Mouse (Mus musculus) neural tube, embryonic 13.5 days (tissue): Measurements from ENCODE around the gene Fgf14. TPM values are rescaled to one million over a fixed set of nuclear protein-coding genes. Genes with fewer than 3 reads are reported as not detected.
"Not testable (repeated sequence)": the region's sequence is repeated elsewhere in the genome, so short reads cannot be mapped to it uniquely, and the experiment has no call there.

ENCODE experiments used
- ATAC-seq: fragments of 200-750 bp; cut with Nextera tagmentation; 2 replicates; pipeline ENCODE4 v1.8.0; 2017; ENCODE audit warnings: low read depth, mild to moderate bottlenecking, moderate TSS enrichment, moderate library complexity
- H3K27ac ChIP-seq: fragments of 300-500 bp; sonication (generic); replicated peaks from 2 replicates; pipeline ENCODE4 v1.5.1; 2015; ENCODE audit warnings: moderate library complexity, mild to moderate bottlenecking, inconsistent platforms
- H3K27me3 ChIP-seq: fragments of 300-500 bp; sonication (generic); 2 replicates; pipeline ENCODE4 v1.6.1; 2015; ENCODE audit warnings: mild to moderate bottlenecking, inconsistent platforms
- H3K36me3 ChIP-seq: fragments of 300-500 bp; sonication (generic); 2 replicates; pipeline ENCODE4 v1.6.1; 2015; ENCODE audit warnings: mild to moderate bottlenecking, inconsistent platforms
- H3K4me1 ChIP-seq: fragments of 300-500 bp; sonication (generic); replicated peaks from 2 replicates; pipeline ENCODE4 v1.6.1; 2015; ENCODE audit warnings: inconsistent platforms
- H3K4me2 ChIP-seq: fragments of 300-500 bp; sonication (generic); 2 replicates; pipeline ENCODE4 v1.6.1; 2015; ENCODE audit warnings: inconsistent platforms, mild to moderate bottlenecking, moderate library complexity
- H3K4me3 ChIP-seq: fragments of 300-500 bp; sonication (generic); 2 replicates; pipeline ENCODE4 v1.5.1; 2015; ENCODE audit warnings: mild to moderate bottlenecking, inconsistent platforms
- H3K9ac ChIP-seq: fragments of 300-500 bp; sonication (generic); 2 replicates; pipeline ENCODE4 v1.6.1; 2015; ENCODE audit warnings: moderate library complexity, mild to moderate bottlenecking, inconsistent platforms
- H3K9me3 ChIP-seq: fragments of 300-500 bp; sonication (generic); 2 replicates; pipeline ENCODE4 v1.6.1; 2016; ENCODE audit warnings: inconsistent platforms
- WGBS: fragments of 180-500 bp; shearing (Covaris S2); methylation state at CpG from one replicate; pipeline ENCODE4 v1.1.7; 2015; 5-methylcytosine and 5-hydroxymethylcytosine counted together
- polyA plus RNA-seq: library from polyadenylated mRNA; unstranded; fragments of >200 nt; fragmentation: Nextera tagmentation; extraction: Ambion mirVana; gene quantifications from 2 replicates; pipeline ENCODE4 v1.2.1, GENCODE M21; 2015

The Fgf14 gene
- polyA plus RNA-seq, 1 experiment from 2014 or later = 17.2 TPM

DNA sequence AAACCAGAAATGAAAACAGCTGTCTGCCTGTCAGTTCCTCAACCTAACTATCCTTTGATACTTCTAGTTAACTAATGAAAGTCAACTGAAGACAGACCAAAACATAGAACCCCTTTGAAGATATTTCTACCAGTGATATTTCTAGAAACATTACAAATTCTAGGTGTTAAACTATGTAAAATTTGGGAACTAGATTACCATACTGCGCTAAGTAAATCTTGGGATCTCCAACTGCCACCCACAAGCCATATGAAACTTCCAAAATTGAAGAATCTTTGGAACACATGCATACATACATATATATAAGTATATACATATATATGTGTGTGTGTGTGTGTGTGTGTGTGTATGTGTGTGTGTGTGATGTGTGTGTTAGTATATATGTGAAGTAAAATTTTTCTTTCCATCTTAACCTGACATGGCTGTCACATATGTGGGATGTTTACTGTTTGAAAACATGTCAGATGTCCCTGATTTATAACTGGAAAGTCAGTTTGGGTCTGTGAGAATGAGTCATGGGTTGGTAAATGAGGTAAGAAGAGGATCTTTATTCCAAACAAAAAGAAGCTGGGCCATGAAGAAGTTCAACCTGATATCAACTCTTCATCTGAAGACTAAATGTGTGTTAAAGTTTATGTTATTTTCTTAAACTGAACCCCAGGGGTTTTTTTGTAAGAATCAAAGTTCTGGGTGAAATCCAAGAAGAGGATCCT, 71.7 kb downstream of the Fgf14 start:
- Histone ChIP-seq H3K4me3 (no peak overlapping the region), H3K9ac (no peak overlapping the region), H3K27ac (no peak overlapping the region), H3K4me1 (no peaks in the 10 kb centered on the region), H3K27me3 (no peaks in the 10 kb centered on the region), H3K36me3 (peaks cover 4% of the 10 kb centered on the region; the same call in 1 of the 2 replicates), H3K4me2 (no peak overlapping the region), H3K9me3 (no peaks in the 10 kb centered on the region; the same call in 1 of the 2 replicates)
- ATAC-seq = no peak
- 82% methylated on average over 1 of the region's 1 CpGs for WGBS

DNA sequence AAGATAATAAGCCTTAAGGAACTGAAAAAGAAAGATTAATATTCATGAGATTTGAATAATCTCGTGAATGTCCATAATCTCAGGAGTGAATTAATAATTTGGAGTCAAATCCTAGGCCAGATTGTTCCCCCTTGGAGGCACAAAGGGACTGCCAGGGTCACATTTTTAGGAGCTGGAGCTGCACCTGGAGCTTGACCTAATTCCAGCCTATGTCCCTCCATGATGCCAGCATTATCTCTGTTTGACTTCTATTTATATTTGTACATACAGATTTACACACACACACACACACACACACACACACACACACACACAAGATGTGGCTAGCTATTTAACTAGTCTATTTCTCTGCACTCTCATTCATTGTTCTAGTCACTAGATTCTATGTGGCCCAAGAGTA, 100.4 kb downstream of the Fgf14 start:
- no peaks in the 10 kb centered on the region for H3K36me3 ChIP-seq
- H3K27me3 ChIP-seq = no peaks in the 10 kb centered on the region
- H3K27ac ChIP-seq = no peak overlapping the region
- WGBS = 69% methylated on average over 1 of the region's 1 CpGs
- H3K9ac ChIP-seq = no peak overlapping the region
- no peaks in the 10 kb centered on the region for H3K4me1 ChIP-seq
- no peak overlapping the region for H3K4me2 ChIP-seq
- no peaks in the 10 kb centered on the region for H3K9me3 ChIP-seq
- H3K4me3 ChIP-seq = no peak overlapping the region
- no peak for ATAC-seq

DNA sequence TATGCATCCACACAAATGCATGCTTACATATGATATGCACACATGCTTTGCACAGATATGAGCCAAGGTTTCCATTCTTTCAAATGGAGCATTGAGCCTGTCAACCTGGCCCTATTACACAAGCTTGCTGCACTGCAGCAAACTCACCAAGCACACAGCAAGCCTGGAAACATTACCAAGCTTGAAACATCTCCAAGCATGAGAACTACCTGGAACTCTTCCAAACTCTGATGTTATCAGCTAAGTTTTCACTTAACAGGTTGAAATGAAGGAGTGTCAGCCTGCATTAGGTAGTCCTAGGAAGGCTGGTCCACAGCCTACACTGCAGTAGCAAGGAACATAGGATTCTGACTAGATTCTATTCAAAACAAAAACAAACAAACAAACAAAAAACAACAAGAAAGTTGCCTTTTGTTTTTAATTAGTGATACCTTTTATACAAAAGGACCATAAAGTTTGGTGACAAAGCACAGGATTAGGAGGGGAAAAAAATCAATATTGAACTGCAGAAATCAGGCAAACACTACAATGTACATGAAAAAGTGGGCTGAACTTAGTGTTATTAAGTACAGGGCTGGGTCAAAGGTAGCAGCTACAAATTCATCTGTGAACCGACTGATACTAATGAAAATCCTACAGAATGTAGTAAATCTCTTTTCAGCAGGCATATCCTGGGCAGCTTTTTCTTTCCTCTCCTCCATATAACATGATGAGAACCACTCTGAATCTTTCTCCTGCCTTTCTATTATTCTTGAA, 101.6 kb downstream of the Fgf14 start:
- no peak for ATAC-seq
- WGBS = 79% methylated on average over 1 of the region's 1 CpGs
- no peak overlapping the region for H3K27ac ChIP-seq
- no peak overlapping the region for H3K4me2 ChIP-seq
- H3K27me3 ChIP-seq = no peaks in the 10 kb centered on the region
- no peaks in the 10 kb centered on the region for H3K36me3 ChIP-seq
- H3K4me1 ChIP-seq = no peaks in the 10 kb centered on the region
- no peak overlapping the region for H3K9ac ChIP-seq
- no peaks in the 10 kb centered on the region for H3K9me3 ChIP-seq
- H3K4me3 ChIP-seq = no peak overlapping the region

DNA sequence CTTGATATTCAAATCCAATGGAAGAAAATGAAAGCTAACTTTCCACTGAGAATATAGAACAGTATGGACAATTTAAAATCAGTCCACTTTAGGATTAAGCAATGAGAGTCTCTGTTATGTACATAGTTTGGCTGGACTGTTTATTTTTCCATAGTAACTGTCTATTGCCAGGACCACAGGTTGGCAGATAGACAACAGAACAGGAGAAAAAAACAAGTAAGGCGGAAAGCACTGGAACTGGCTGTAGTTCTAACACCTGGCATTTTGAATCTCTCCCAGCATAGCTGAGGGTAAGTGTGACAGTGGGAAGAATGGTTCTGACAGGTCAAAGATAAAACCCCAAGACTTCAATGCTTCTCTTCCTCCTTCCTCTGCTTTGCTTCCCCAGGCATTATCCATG, 110.5 kb downstream of the Fgf14 start:
- no peaks in the 10 kb centered on the region for H3K9me3 ChIP-seq
- no peaks in the 10 kb centered on the region for H3K27me3 ChIP-seq
- H3K4me3 ChIP-seq = no peak overlapping the region
- 90% methylated on average over 1 of the region's 1 CpGs for WGBS
- no peak overlapping the region for H3K27ac ChIP-seq
- no peak for ATAC-seq
- no peaks in the 10 kb centered on the region for H3K36me3 ChIP-seq
- no peak overlapping the region for H3K4me2 ChIP-seq
- H3K4me1 ChIP-seq = no peaks in the 10 kb centered on the region
- no peak overlapping the region for H3K9ac ChIP-seq

DNA sequence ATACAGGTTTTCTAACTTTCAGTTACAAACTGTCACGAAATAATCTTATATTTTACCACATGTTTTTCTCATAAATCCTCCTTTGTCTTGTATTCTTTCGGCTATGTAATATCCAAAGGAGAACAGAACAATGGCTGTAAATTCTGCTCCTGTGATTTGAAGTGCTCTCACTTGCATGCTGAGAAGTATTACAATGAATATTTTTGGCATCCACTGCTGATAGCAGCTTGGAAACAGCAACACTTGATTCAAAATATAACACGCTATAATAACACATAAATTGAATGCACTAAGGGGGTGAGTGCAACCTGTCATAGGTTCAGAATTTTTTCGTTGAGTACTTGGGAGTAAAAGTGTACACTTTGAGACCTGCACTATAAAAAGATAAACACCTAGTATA, 115.4 kb downstream of the Fgf14 start:
- H3K4me3 ChIP-seq = no peak overlapping the region
- no peak for ATAC-seq
- no peak overlapping the region for H3K27ac ChIP-seq
- no peak overlapping the region for H3K9ac ChIP-seq
- no peaks in the 10 kb centered on the region for H3K4me1 ChIP-seq
- H3K4me2 ChIP-seq = no peak overlapping the region
- no peaks in the 10 kb centered on the region for H3K9me3 ChIP-seq
- H3K36me3 ChIP-seq = no peaks in the 10 kb centered on the region
- no peaks in the 10 kb centered on the region for H3K27me3 ChIP-seq
- WGBS = 74% methylated on average over 4 of the region's 4 CpGs

DNA sequence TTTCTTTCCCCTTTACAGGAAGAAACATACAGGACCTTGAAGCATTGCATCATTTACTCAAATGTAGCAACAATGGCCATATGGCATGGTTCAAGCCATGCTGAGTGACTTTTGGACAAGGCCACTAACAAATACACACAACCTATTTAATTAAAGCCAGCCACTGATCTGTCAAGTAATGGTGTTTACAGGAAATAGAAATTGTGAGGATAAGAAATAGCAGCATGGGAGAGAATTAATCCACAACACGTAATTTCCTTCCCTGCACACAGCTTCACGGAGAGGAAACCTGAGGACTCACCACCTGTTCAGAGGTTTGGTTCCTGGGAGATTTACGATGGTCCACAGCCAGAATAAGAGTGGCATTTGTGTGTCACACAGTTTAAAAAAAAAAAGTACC, 140.8 kb downstream of the Fgf14 start:
- no peak overlapping the region for H3K27ac ChIP-seq
- no peaks in the 10 kb centered on the region for H3K27me3 ChIP-seq
- no peaks in the 10 kb centered on the region for H3K36me3 ChIP-seq
- H3K9ac ChIP-seq = no peak overlapping the region
- no peak overlapping the region for H3K4me3 ChIP-seq
- H3K9me3 ChIP-seq = no peaks in the 10 kb centered on the region
- 78% methylated on average over 3 of the region's 3 CpGs for WGBS
- no peak for ATAC-seq
- H3K4me2 ChIP-seq = no peak overlapping the region
- no peaks in the 10 kb centered on the region for H3K4me1 ChIP-seq

DNA sequence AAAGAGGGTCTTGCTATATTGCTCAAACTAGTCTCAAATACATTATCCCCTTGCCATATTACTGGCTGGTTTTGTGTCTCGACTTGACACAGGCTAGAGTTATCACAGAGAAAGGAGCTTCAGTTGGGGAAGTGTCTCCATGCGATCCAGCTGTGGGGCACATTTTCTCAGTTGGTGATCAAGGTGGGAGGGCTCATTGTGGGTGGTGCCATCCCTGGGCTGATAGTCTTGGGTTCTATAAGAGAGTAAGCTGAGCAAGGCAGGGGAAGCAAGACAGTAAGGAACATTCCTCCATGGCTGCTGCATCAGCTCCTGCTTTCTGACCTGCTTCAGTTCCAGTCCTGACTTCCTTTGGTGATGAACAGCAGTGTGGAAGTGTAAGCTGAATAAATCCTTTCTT, 141.6 kb downstream of the Fgf14 start:
- not testable (repeated sequence) for H3K27ac ChIP-seq, ATAC-seq, H3K36me3 ChIP-seq, H3K9me3 ChIP-seq, H3K4me2 ChIP-seq, H3K4me1 ChIP-seq, H3K9ac ChIP-seq, H3K4me3 ChIP-seq, H3K27me3 ChIP-seq
- 73% methylated on average over 2 of the region's 2 CpGs for WGBS

DNA sequence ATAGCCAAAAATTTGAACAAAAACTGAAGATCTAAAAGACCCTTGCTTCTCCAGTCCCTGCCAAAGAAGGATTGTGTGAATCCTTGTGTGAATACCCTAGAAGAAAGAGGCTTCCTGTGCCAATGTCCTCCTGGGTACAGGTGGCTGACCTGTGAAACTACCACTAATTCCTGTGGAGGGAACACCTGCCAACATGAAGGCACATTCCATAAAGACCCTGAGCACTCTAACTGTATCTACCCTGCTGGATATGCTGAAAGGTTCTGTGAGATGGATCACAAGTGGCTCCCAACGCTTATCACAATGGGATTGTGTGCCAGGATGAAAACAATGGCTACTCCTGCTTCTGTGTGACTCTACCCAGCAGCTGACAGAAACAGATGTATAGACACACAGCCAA, 144.9 kb downstream of the Fgf14 start:
- WGBS = 93% methylated on average over 1 of the region's 1 CpGs
- H3K36me3 ChIP-seq = no peaks in the 10 kb centered on the region
- H3K9ac ChIP-seq = no peak overlapping the region
- no peak for ATAC-seq
- no peaks in the 10 kb centered on the region for H3K4me1 ChIP-seq
- H3K27me3 ChIP-seq = no peaks in the 10 kb centered on the region
- no peaks in the 10 kb centered on the region for H3K9me3 ChIP-seq
- no peak overlapping the region for H3K27ac ChIP-seq
- no peak overlapping the region for H3K4me3 ChIP-seq
- no peak overlapping the region for H3K4me2 ChIP-seq

DNA sequence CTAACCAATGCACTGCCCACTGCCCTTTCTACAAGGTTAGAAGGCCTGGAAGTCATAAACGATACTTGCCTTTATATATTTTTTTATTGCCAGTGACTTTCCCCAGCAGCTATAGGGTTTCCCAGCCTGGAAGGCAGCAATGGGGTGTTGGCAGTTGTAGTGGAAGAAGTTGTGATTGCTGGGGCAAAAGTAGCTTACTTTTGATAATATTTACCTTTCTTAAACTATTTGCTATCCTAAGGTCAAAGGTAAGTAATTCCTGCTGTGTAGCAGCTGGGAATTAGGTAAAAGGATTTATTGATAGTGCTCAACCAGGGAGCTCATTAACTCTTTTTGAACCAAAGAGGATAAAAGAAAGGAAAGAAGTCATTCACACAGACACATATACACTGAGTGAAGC, 164.9 kb downstream of the Fgf14 start:
- WGBS = 45% methylated on average over 1 of the region's 1 CpGs
- ATAC-seq = no peak
- no peaks in the 10 kb centered on the region for H3K36me3 ChIP-seq

DNA sequence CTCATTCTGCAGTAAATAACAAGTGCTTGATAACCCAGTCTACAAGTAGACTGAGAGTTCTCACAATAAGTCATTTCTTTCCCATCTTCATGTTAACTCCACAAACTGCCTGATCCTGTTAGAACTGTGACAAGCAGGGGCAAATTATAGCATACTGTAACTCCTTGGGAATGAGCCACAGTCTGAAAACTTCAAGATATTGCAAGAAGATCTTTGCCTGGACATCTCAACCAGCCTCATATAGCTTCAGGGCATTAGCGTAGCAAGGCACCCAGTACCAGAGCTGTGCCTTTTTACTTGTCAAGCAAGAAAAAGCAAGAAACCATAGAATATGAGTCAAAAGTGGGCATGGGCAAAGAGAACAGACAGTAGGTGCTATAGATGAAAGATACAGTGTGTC, 188.0 kb downstream of the Fgf14 start:
- Histone ChIP-seq H3K27me3 (no peaks in the 10 kb centered on the region), H3K27ac (no peak overlapping the region), H3K4me3 (no peak overlapping the region), H3K36me3 (no peaks in the 10 kb centered on the region), H3K9ac (no peak overlapping the region), H3K4me1 (no peaks in the 10 kb centered on the region), H3K4me2 (no peak overlapping the region), H3K9me3 (no peaks in the 10 kb centered on the region)
- WGBS = 98% methylated on average over 1 of the region's 1 CpGs
- no peak for ATAC-seq

More for the DNA sequence above, 164.9 kb downstream of the Fgf14 start:
- H3K27me3 ChIP-seq = no peaks in the 10 kb centered on the region
- H3K4me2 ChIP-seq = no peak overlapping the region
- H3K4me1 ChIP-seq = no peaks in the 10 kb centered on the region
- no peak overlapping the region for H3K9ac ChIP-seq
- no peak overlapping the region for H3K4me3 ChIP-seq
- no peak overlapping the region for H3K27ac ChIP-seq
- H3K9me3 ChIP-seq = no peaks in the 10 kb centered on the region

DNA sequence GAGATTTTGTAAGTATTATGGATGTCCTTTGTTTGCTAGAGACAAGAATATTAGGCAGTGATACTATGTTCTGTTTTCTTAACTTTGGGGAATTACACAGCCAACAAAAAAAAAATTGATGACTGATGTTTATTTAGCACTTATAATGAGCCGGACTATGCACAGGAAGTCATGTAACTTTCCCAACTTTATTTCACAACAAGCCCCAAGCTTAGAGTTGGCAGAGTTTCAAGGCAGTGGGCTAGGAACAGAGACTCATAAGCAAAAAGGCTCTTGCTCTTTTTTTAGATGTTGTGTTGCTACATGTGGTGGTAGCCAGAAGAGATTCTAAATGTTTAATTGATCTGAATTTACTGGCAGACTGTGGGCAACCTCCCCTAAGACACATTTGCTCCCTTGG, 191.7 kb downstream of the Fgf14 start:
- no peak overlapping the region for H3K4me2 ChIP-seq
- no peaks in the 10 kb centered on the region for H3K27me3 ChIP-seq
- no peaks in the 10 kb centered on the region for H3K36me3 ChIP-seq
- H3K4me3 ChIP-seq = no peak overlapping the region
- H3K4me1 ChIP-seq = no peaks in the 10 kb centered on the region
- no peak overlapping the region for H3K27ac ChIP-seq
- 81% methylated on average over 1 of the region's 1 CpGs for WGBS
- no peak for ATAC-seq
- H3K9ac ChIP-seq = no peak overlapping the region
- no peaks in the 10 kb centered on the region for H3K9me3 ChIP-seq

DNA sequence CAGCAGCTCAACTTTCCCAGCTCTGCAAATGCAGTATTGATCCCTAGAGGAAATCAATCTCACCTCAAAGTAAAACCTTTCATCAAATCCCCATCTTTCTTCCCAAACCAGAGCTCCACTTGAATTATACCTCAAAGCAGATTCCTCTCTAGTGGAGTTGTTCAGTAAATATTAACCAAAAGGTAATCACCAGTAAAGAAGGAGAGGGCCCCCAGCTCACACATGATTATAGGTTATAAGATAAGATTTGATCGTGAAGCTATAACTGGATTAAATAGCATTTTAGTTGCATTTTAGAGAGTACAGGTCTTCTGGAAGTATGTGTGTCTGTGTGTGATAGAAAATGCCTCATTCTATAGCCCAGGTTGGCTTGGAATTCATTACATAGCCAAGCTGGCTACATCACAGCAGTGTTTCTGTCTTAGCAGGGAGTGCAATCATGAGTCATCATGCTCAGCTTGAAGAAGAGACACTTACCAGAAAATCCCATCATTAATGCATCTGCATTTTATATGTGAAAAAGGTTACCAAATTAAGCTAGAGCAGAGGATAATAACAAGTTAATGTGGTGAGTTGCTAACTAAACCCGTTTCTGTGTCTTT, 202.8 kb downstream of the Fgf14 start:
- no peak overlapping the region for H3K4me2 ChIP-seq
- no peaks in the 10 kb centered on the region for H3K9me3 ChIP-seq
- WGBS = 88% methylated on average over 2 of the region's 2 CpGs
- no peaks in the 10 kb centered on the region for H3K4me1 ChIP-seq
- H3K27me3 ChIP-seq = no peaks in the 10 kb centered on the region
- no peak for ATAC-seq
- no peak overlapping the region for H3K27ac ChIP-seq
- H3K9ac ChIP-seq = no peak overlapping the region
- H3K4me3 ChIP-seq = no peak overlapping the region
- no peaks in the 10 kb centered on the region for H3K36me3 ChIP-seq
